Mouse (Mus musculus) embryonic facial prominence, embryonic 11.5 days (tissue): ENCODE results near the gene Ankrd33. TPM values are rescaled to one million over a fixed set of nuclear protein-coding genes. Genes with fewer than 3 reads are reported as not detected.

ENCODE experiments used
- ATAC-seq: fragments of 200-750 bp; cut with Nextera tagmentation; replicated peaks from 2 replicates; pipeline ENCODE4 v1.8.0; 2017; ENCODE audit warnings: low read depth; ENCODE audit not compliant: insufficient number of reproducible peaks, low FRiP score, low TSS enrichment
- DNase-seq: peaks from one replicate; pipeline ENCODE4 v3.0.0-alpha.2; 2015; ENCODE audit warnings: low spot score
- H3K27ac ChIP-seq: fragments of 300-500 bp; sonication (generic); replicated peaks from 2 replicates; pipeline ENCODE4 v1.5.1; 2014; ENCODE audit warnings: mild to moderate bottlenecking, low read depth, low read length, control low read depth
- H3K27me3 ChIP-seq: fragments of 300-500 bp; sonication (generic); 2 replicates; pipeline ENCODE4 v1.6.1; 2014; ENCODE audit warnings: mild to moderate bottlenecking, low read length, moderate library complexity, mixed read lengths; ENCODE audit not compliant: control insufficient read depth, insufficient read depth
- H3K36me3 ChIP-seq: fragments of 300-500 bp; sonication (generic); replicated peaks from 2 replicates; pipeline ENCODE4 v1.6.1; 2014; ENCODE audit warnings: low read depth, mild to moderate bottlenecking, low read length, moderate library complexity, mixed read lengths; ENCODE audit not compliant: control insufficient read depth, insufficient read depth
- H3K4me1 ChIP-seq: fragments of 300-500 bp; sonication (generic); 2 replicates; pipeline ENCODE4 v1.6.1; 2014; ENCODE audit warnings: low read length, mixed read lengths; ENCODE audit not compliant: control insufficient read depth, insufficient read depth
- H3K4me2 ChIP-seq: fragments of 300-500 bp; sonication (generic); 2 replicates; pipeline ENCODE4 v1.6.1; 2014; ENCODE audit warnings: low read depth, mild to moderate bottlenecking, control low read depth, low read length, moderate library complexity
- H3K4me3 ChIP-seq: fragments of 300-500 bp; sonication (generic); 2 replicates; pipeline ENCODE4 v1.5.1; 2014; ENCODE audit warnings: low read depth, low read length, control low read depth
- H3K9ac ChIP-seq: fragments of 300-500 bp; sonication (generic); replicated peaks from 2 replicates; pipeline ENCODE4 v1.6.1; 2014; ENCODE audit warnings: mild to moderate bottlenecking, control low read depth, low read length
- H3K9me3 ChIP-seq: fragments of 300-500 bp; sonication (generic); replicated peaks from 2 replicates; pipeline ENCODE4 v1.6.1; 2016; ENCODE audit warnings: mild to moderate bottlenecking, low read length, inconsistent platforms, mixed read lengths; ENCODE audit not compliant: control insufficient read depth
- WGBS: fragments of 180-500 bp; shearing (Covaris S2); extraction: QIAGEN DNeasy Blood & Tissue Kit; methylation state at CpG from one replicate; pipeline ENCODE4 v1.1.7; 2014; 5-methylcytosine and 5-hydroxymethylcytosine counted together
- polyA plus RNA-seq: library from polyadenylated mRNA; unstranded; fragments of >200 nt; fragmentation: Nextera tagmentation; extraction: Ambion mirVana; gene quantifications from 2 replicates; pipeline ENCODE4 v1.2.1, GENCODE M21; 2014

Ankrd33 gene
- polyA plus RNA-seq, 1 experiment from 2014 or later = not detected

GRCm38 (mm10) chr15:101139885-101140284 lies 24.3 kb downstream of the Ankrd33 start:
- H3K4me2 ChIP-seq = no peak overlapping the region
- H3K27ac ChIP-seq = peak overlapping the region; percentile 41; the same call in 1 of the 2 replicates
- H3K4me1 ChIP-seq = peaks cover 23% of the 10 kb centered on the region
- H3K4me3 ChIP-seq = no peak overlapping the region
- H3K27me3 ChIP-seq = no peaks in the 10 kb centered on the region
- ATAC-seq = no peak
- H3K9ac ChIP-seq = no peak overlapping the region; the same call in 1 of the 2 replicates
- no peaks in the 10 kb centered on the region for H3K9me3 ChIP-seq
- WGBS = 10% methylated on average over 12 of the region's 12 CpGs
- DNase-seq = peak; percentile 46
- no peaks in the 10 kb centered on the region for H3K36me3 ChIP-seq

GRCm38 (mm10) chr15:101140587-101140986 lies 25.0 kb downstream of the Ankrd33 start:
- 46% methylated on average over 6 of the region's 6 CpGs for WGBS
- Histone ChIP-seq H3K36me3 (no peaks in the 10 kb centered on the region), H3K9me3 (no peaks in the 10 kb centered on the region), H3K4me3 (no peak overlapping the region), H3K4me2 (no peak overlapping the region; the same call in 1 of the 2 replicates), H3K9ac (peak overlapping the region; percentile 25; the same call in 1 of the 2 replicates), H3K27me3 (no peaks in the 10 kb centered on the region), H3K27ac (peak overlapping the region; percentile 41; the same call in 1 of the 2 replicates), H3K4me1 (peaks cover 23% of the 10 kb centered on the region)
- DNase-seq (no peak), ATAC-seq (no peak)

- H3K27me3 ChIP-seq = no peaks in the 10 kb centered on the region
Observed at GRCm38 (mm10) chr15:101141061-101141541, 25.5 kb downstream of the Ankrd33 start.

GRCm38 (mm10) chr15:101142672-101143071 lies 27.1 kb downstream of the Ankrd33 start:
- peaks cover 23% of the 10 kb centered on the region for H3K4me1 ChIP-seq
- no peak for ATAC-seq
- no peak overlapping the region for H3K4me3 ChIP-seq
- no peaks in the 10 kb centered on the region for H3K27me3 ChIP-seq
- peak overlapping the region; percentile 18; the same call in 1 of the 2 replicates for H3K9ac ChIP-seq
- H3K36me3 ChIP-seq = no peaks in the 10 kb centered on the region
- 53% methylated on average over 8 of the region's 8 CpGs for WGBS
- H3K9me3 ChIP-seq = no peaks in the 10 kb centered on the region
- H3K27ac ChIP-seq = 0 out of 2 replicates have a peak overlapping the region, but pooled peaks have one; percentile 4
- no peak for DNase-seq
- H3K4me2 ChIP-seq = no peak overlapping the region

More at GRCm38 (mm10) chr15:101141061-101141541, 25.5 kb downstream of the Ankrd33 start:
- no peaks in the 10 kb centered on the region for H3K36me3 ChIP-seq
- no peak overlapping the region for H3K9ac ChIP-seq
- peak; percentile 61 for DNase-seq
- peak; percentile 49 for ATAC-seq
- no peak overlapping the region for H3K4me3 ChIP-seq
- no peak overlapping the region for H3K27ac ChIP-seq
- no peak overlapping the region; the same call in 1 of the 2 replicates for H3K4me2 ChIP-seq
- peaks cover 23% of the 10 kb centered on the region for H3K4me1 ChIP-seq
- no peaks in the 10 kb centered on the region for H3K9me3 ChIP-seq
- WGBS = 4% methylated on average over 11 of the region's 14 CpGs

- Histone ChIP-seq H3K4me1 (peaks cover 23% of the 10 kb centered on the region), H3K4me2 (peak overlapping the region; percentile 13; the same call in 1 of the 2 replicates), H3K27ac (peak overlapping the region; percentile 59; the same call in 1 of the 2 replicates), H3K27me3 (no peaks in the 10 kb centered on the region), H3K36me3 (no peaks in the 10 kb centered on the region), H3K4me3 (no peak overlapping the region), H3K9me3 (no peaks in the 10 kb centered on the region), H3K9ac (0 out of 2 replicates have a peak overlapping the region, but pooled peaks have one; percentile 18)
- DNase-seq (peak; percentile 73), ATAC-seq (no peak)
- 10% methylated on average over 8 of the region's 8 CpGs for WGBS
Observed at GRCm38 (mm10) chr15:101143494-101143893, 27.9 kb downstream of the Ankrd33 start.

- WGBS = 84% methylated on average over 5 of the region's 5 CpGs
- Histone ChIP-seq H3K36me3 (no peaks in the 10 kb centered on the region), H3K4me2 (no peak overlapping the region), H3K27me3 (no peaks in the 10 kb centered on the region), H3K4me1 (peaks cover 23% of the 10 kb centered on the region), H3K4me3 (no peak overlapping the region), H3K9me3 (no peaks in the 10 kb centered on the region), H3K27ac (no peak overlapping the region), H3K9ac (0 out of 2 replicates have a peak overlapping the region, but pooled peaks have one; percentile 6)
- ATAC-seq (no peak), DNase-seq (no peak)
Observed at GRCm38 (mm10) chr15:101144176-101144575, 28.6 kb downstream of the Ankrd33 start.

- H3K36me3 ChIP-seq = no peaks in the 10 kb centered on the region
- ATAC-seq (no peak), DNase-seq (no peak)
- no peak overlapping the region for H3K27ac ChIP-seq
- H3K9ac ChIP-seq = no peak overlapping the region
- no peak overlapping the region for H3K4me2 ChIP-seq
- no peaks in the 10 kb centered on the region for H3K9me3 ChIP-seq
- 85% methylated on average over 8 of the region's 8 CpGs for whole genome bisulfite sequencing
- no peaks in the 10 kb centered on the region for H3K27me3 ChIP-seq
- H3K4me1 ChIP-seq = peaks cover 17% of the 10 kb centered on the region
- H3K4me3 ChIP-seq = no peak overlapping the region
Observed at GRCm38 (mm10) chr15:101144779-101145178, 29.2 kb downstream of the Ankrd33 start.

GRCm38 (mm10) chr15:101145424-101146099 lies 30.0 kb downstream of the Ankrd33 start:
- Histone ChIP-seq H3K36me3 (no peaks in the 10 kb centered on the region), H3K4me3 (peak overlapping the region; percentile 3; the same call in 1 of the 2 replicates), H3K4me2 (peak overlapping the region; percentile 13), H3K9me3 (no peaks in the 10 kb centered on the region), H3K27ac (no peak overlapping the region), H3K27me3 (no peaks in the 10 kb centered on the region), H3K9ac (peak overlapping the region; percentile 32; the same call in 1 of the 2 replicates), H3K4me1 (peaks cover 12% of the 10 kb centered on the region)
- peak; percentile 97 for DNase-seq
- peak; percentile 92 for ATAC-seq
- 8% methylated on average over 19 of the region's 19 CpGs for WGBS
